Mouse (Mus musculus): ENCODE data around the gene Luc7l. TPM values are rescaled to one million over a fixed set of nuclear protein-coding genes. Genes with fewer than 3 reads are reported as not detected.

Gene Luc7l
- polyA plus RNA-seq, 1 experiment from 2014 or later, result 121 TPM

GRCm38 (mm10) chr17:26234386-26234785 is 18.3 kb upstream of the Luc7l start:
- 0 out of 2 replicates have a peak, but pooled peaks cover 3% of the 10 kb centered on the region for H3K4me1 ChIP-seq (replicated peaks)
- H3K9ac ChIP-seq (replicated peaks), result no peak overlapping the region
- no peak overlapping the region for H3K4me2 ChIP-seq (replicated peaks)
- H3K27ac ChIP-seq, result no peak overlapping the region
- no peak for ATAC-seq
- H3K27me3 ChIP-seq, result no peaks in the 10 kb centered on the region
- WGBS, result 93% methylated on average over 8 of the region's 8 CpGs
- no peak overlapping the region for H3K4me3 ChIP-seq (replicated peaks)
- H3K9me3 ChIP-seq, result no peaks in the 10 kb centered on the region
- 0 out of 2 replicates have a peak, but pooled peaks cover 5% of the 10 kb centered on the region for H3K36me3 ChIP-seq

DNA sequence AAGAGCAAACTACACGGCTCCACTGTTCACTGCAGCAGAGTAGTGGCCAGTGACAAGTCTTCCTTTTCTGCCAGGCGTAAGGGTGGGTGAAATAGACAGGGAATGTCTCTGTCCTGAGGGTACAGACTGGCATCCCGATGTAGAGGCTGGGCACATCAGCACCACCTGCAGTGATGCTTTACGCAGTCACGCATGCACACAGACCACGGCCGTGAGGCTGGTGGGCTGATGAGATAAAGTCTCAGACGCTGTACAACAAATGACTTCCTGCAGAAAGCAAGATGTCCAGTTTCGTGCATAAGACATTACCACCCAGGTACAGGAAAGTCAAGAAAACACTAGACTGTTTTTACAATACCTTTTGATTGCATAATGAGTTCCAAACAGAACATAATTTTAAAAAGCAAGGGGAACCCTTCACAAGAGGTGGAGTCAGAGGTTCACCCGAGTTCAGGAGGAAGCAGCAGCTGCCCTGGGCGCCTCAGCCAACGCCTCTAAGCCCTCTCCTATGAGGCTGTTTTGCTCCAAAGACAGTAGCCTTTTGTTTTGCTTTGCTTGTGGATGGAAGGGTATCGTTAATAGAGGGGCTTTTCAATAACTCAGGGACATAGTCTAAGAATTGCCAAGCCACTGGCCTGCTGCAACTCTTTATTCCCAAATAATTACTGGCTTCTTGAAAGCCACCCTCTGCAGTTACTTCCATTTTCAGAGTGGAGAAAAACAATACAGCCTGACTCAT is 17.4 kb upstream of the Luc7l start:
- Histone ChIP-seq H3K36me3 (0 out of 2 replicates have a peak, but pooled peaks cover 5% of the 10 kb centered on the region), H3K4me2 (replicated peaks) (no peak overlapping the region), H3K9me3 (no peaks in the 10 kb centered on the region), H3K4me3 (replicated peaks) (no peak overlapping the region), H3K9ac (replicated peaks) (no peak overlapping the region), H3K4me1 (replicated peaks) (0 out of 2 replicates have a peak, but pooled peaks cover 3% of the 10 kb centered on the region), H3K27ac (peak overlapping the region; percentile 57), H3K27me3 (no peaks in the 10 kb centered on the region)
- 69% methylated on average over 13 of the region's 13 CpGs for WGBS
- ATAC-seq, result no peak

- peaks cover 13% of the 10 kb centered on the region for H3K4me1 ChIP-seq (replicated peaks)
- no peak overlapping the region for H3K4me3 ChIP-seq (replicated peaks)
- H3K9ac ChIP-seq (replicated peaks), result no peak overlapping the region
- ATAC-seq, result no peak
- no peaks in the 10 kb centered on the region for H3K9me3 ChIP-seq
- 0 out of 2 replicates have a peak, but pooled peaks cover 4% of the 10 kb centered on the region for H3K36me3 ChIP-seq
- WGBS, result 93% methylated on average over 10 of the region's 10 CpGs
- H3K27ac ChIP-seq, result no peak overlapping the region
- H3K4me2 ChIP-seq (replicated peaks), result no peak overlapping the region
- H3K27me3 ChIP-seq, result no peaks in the 10 kb centered on the region
These were observed 15.0 kb upstream of the Luc7l start for GRCm38 (mm10) chr17:26237667-26238066.

DNA sequence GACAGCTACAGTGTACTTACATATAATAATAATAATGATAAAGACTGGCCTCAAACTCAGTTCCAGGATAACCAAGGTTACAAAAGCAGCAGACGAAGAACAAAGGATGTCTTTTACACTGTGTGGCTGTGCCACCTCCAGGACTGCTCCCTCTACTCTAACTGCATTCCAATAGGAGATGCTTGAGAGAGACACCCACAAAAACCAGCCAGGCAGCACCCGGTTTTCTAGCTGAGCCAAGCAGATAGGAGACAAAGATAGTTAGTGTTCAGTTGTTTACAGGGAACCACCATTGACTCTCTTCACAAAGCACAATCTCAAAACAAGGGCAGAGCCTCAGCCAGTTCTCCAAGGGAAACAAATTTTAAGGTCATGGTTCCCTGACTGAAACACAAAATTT is 13.1 kb upstream of the Luc7l start:
- Histone ChIP-seq H3K27me3 (no peaks in the 10 kb centered on the region), H3K9ac (replicated peaks) (no peak overlapping the region), H3K27ac (no peak overlapping the region), H3K4me1 (replicated peaks) (peaks cover 26% of the 10 kb centered on the region), H3K4me2 (replicated peaks) (no peak overlapping the region), H3K36me3 (no peaks in the 10 kb centered on the region), H3K4me3 (replicated peaks) (no peak overlapping the region), H3K9me3 (no peaks in the 10 kb centered on the region)
- whole genome bisulfite sequencing, result 73% methylated on average over 2 of the region's 2 CpGs
- ATAC-seq, result no peak

DNA sequence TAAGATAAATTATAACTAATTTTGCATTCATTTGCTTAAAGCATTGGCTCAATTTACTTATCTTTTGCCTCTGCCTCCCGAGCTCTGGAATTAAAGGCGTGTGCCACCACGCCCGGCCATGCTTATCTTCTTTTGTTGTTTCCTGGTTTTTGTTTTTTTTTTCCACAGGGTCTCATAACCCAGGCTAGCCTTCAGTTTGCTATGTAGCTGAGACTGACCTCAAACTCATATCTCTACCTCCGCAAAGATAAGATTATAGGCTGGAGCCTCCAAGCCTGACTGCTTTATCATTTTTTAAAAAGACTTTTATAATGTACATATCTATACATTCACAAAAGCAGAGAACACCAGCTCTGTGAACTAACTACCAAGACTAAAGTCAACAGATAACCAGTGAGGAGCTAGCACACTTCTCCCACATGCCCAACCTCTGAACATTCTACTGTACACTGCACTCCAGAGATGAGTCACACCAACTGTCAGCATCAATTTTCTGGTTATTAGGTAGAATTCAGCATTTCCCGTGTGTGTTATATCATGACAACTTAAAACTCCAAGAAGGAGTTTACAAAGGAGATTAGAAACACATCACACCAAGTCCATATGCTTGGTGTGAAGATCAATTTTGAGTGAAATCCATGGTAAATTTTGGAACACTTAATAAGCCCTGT is 12.4 kb upstream of the Luc7l start:
- Histone ChIP-seq H3K27ac (no peak overlapping the region), H3K4me3 (replicated peaks) (no peak overlapping the region), H3K27me3 (no peaks in the 10 kb centered on the region), H3K9me3 (no peaks in the 10 kb centered on the region), H3K4me1 (replicated peaks) (peaks cover 30% of the 10 kb centered on the region), H3K4me2 (replicated peaks) (no peak overlapping the region), H3K36me3 (no peaks in the 10 kb centered on the region), H3K9ac (replicated peaks) (no peak overlapping the region)
- ATAC-seq, result no peak
- 82% methylated on average over 6 of the region's 6 CpGs for WGBS

- H3K9me3 ChIP-seq, result no peaks in the 10 kb centered on the region
- 84% methylated on average over 6 of the region's 6 CpGs for WGBS
- no peak for ATAC-seq
- no peaks in the 10 kb centered on the region for H3K27me3 ChIP-seq
- H3K27ac ChIP-seq, result no peak overlapping the region
- no peaks in the 10 kb centered on the region for H3K36me3 ChIP-seq
- no peak overlapping the region for H3K9ac ChIP-seq (replicated peaks)
- no peak overlapping the region for H3K4me2 ChIP-seq (replicated peaks)
- H3K4me1 ChIP-seq (replicated peaks), result peaks cover 27% of the 10 kb centered on the region
- no peak overlapping the region for H3K4me3 ChIP-seq (replicated peaks)
These were observed 11.7 kb upstream of the Luc7l start for GRCm38 (mm10) chr17:26240990-26241389.

GRCm38 (mm10) chr17:26243471-26244100 is 9.1 kb upstream of the Luc7l start:
- H3K9me3 ChIP-seq, result no peaks in the 10 kb centered on the region
- peak; percentile 96 for ATAC-seq
- H3K4me3 ChIP-seq (replicated peaks), result peak overlapping the region; percentile 75
- peak overlapping the region; percentile 84 for H3K4me2 ChIP-seq (replicated peaks)
- no peaks in the 10 kb centered on the region for H3K27me3 ChIP-seq
- peak overlapping the region; percentile 79 for H3K9ac ChIP-seq (replicated peaks)
- peak overlapping the region; percentile 69 for H3K27ac ChIP-seq
- H3K36me3 ChIP-seq, result no peaks in the 10 kb centered on the region
- peaks cover 27% of the 10 kb centered on the region for H3K4me1 ChIP-seq (replicated peaks)
- 1% methylated on average over 32 of the region's 32 CpGs for WGBS

DNA sequence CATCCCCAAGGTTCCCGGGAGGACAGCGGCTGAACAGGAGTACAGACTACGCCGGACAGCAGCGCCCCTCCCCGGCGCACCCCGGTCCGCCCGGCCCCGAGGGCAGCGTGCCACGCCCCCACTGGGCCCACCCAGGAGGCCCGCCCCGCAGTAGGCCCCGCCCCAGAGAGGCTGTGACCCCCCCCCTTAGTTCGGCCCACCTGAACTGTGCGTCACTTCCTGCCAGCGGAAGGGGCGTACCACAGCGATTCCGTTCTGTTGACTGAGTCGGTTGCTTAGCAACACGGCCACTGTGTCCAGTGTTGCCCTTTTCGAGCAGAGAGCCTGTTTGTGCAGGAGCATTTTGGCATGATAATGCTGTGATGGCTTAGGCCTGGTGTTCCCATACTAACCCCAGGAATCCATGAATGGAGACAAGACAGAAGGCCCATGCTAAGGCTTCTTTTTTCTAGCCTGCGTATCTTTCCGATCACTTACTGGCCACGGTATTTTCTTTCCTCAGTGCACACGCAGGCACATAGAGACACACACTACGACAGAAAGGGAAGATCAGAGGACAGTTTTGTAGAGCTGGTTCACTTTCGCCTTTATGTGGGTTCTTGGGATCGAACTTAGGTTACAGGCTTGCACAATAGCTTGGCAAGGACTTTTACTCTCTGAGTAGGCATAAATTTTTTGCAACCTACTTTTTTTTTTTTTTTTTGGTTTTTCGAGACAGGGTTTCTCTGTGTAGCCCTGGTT is 8.4 kb upstream of the Luc7l start, which contains the start of gene Fam234a:
Fam234a (minus strand) TSS at position 142 of the 741 bp plus-strand sequence.
- peaks cover 27% of the 10 kb centered on the region for H3K4me1 ChIP-seq (replicated peaks)
- H3K27ac ChIP-seq, result peak within 1 kb of the TSS; percentile 71
- no peaks in the 10 kb centered on the region for H3K9me3 ChIP-seq
- H3K9ac ChIP-seq (replicated peaks), result peak within 1 kb of the TSS; percentile 79
- 7% methylated on average over 33 of the region's 33 CpGs for WGBS
- H3K4me2 ChIP-seq (replicated peaks), result peak within 1 kb of the TSS; percentile 84
- H3K36me3 ChIP-seq, result no peaks in the 10 kb centered on the region
- peak; percentile 97 for ATAC-seq
- peak within 1 kb of the TSS; percentile 75 for H3K4me3 ChIP-seq (replicated peaks)
- H3K27me3 ChIP-seq, result no peaks in the 10 kb centered on the region

- H3K9me3 ChIP-seq, result no peaks in the 10 kb centered on the region
- H3K9ac ChIP-seq (replicated peaks), result no peak overlapping the region; the same call in 1 of the 2 replicates
- peak overlapping the region; percentile 79 for H3K4me2 ChIP-seq (replicated peaks)
- no peak for ATAC-seq
- H3K4me3 ChIP-seq (replicated peaks), result peak overlapping the region; percentile 98
- 50% methylated on average over 4 of the region's 4 CpGs for WGBS
- peak overlapping the region; percentile 99 for H3K27ac ChIP-seq
- H3K36me3 ChIP-seq, result peaks cover 8% of the 10 kb centered on the region
- H3K27me3 ChIP-seq, result no peaks in the 10 kb centered on the region
- H3K4me1 ChIP-seq (replicated peaks), result peaks cover 17% of the 10 kb centered on the region
These were observed 684 bp upstream of the Luc7l start for GRCm38 (mm10) chr17:26251886-26252538.

- ATAC-seq, result no peak
- peaks cover 21% of the 10 kb centered on the region for H3K36me3 ChIP-seq
- H3K4me3 ChIP-seq (replicated peaks), result peak overlapping the region; percentile 98
- WGBS, result under 1% methylated on average over 24 of the region's 24 CpGs
- peak overlapping the region; percentile 99 for H3K27ac ChIP-seq
- no peaks in the 10 kb centered on the region for H3K9me3 ChIP-seq
- peak overlapping the region; percentile 99 for H3K9ac ChIP-seq (replicated peaks)
- H3K4me2 ChIP-seq (replicated peaks), result peak overlapping the region; percentile 79
- no peaks in the 10 kb centered on the region for H3K27me3 ChIP-seq
- H3K4me1 ChIP-seq (replicated peaks), result peaks cover 17% of the 10 kb centered on the region
These were observed 703 bp downstream of the Luc7l start for GRCm38 (mm10) chr17:26253399-26253798.

- Histone ChIP-seq H3K27ac (no peak overlapping the region), H3K4me1 (replicated peaks) (peaks cover 17% of the 10 kb centered on the region), H3K36me3 (peaks cover 38% of the 10 kb centered on the region), H3K4me3 (replicated peaks) (no peak overlapping the region), H3K4me2 (replicated peaks) (no peak overlapping the region), H3K9me3 (no peaks in the 10 kb centered on the region), H3K9ac (replicated peaks) (no peak overlapping the region), H3K27me3 (no peaks in the 10 kb centered on the region)
- 96% methylated on average over 7 of the region's 7 CpGs for WGBS
- ATAC-seq, result no peak
These were observed 2.6 kb downstream of the Luc7l start for GRCm38 (mm10) chr17:26255313-26255712.
